Mouse (Mus musculus) spleen, adult 2 months (tissue): ENCODE results near the gene Plekhg6.

Source experiments
- CTCF ChIP-seq: fragments of 200-500 bp; IDR thresholded peaks from 2 replicates; pipeline ENCODE4 v1.5.1; 2011; ENCODE audit warnings: mild to moderate bottlenecking, inconsistent platforms; ENCODE audit not compliant: insufficient read depth, insufficient read length, insufficient replicate concordance; ENCODE audit errors: extremely low read depth
- POLR2A ChIP-seq: fragments of 200-500 bp; IDR thresholded peaks from 2 replicates; pipeline ENCODE4 v1.6.1; 2011; ENCODE audit warnings: low read depth, low read length, inconsistent platforms

GRCm38 (mm10) chr6:125380372-125381360 lies at the start of gene Plekhg6:
- no peak for TF ChIP-seq CTCF
- TF ChIP-seq POLR2A: no peak
